Mouse (Mus musculus) embryonic facial prominence, embryonic 15.5 days (tissue): ENCODE measurements around the gene Vmn1r196. TPM values are rescaled to one million over a fixed set of nuclear protein-coding genes. Genes with fewer than 3 reads are reported as not detected.

Experiments used
- polyA plus RNA-seq: library from polyadenylated mRNA; unstranded; fragments of >200 nt; fragmentation: Nextera tagmentation; extraction: Ambion mirVana; gene quantifications from 2 replicates; pipeline ENCODE4 v1.2.1, GENCODE M21; 2015

The Vmn1r196 gene
- polyA plus RNA-seq, 1 experiment from 2014 or later, result 0.07 TPM

Other genes with a start within 250 kb of the Vmn1r196 start
- gene Hist1h4i, start 248.6 kb upstream of the Vmn1r196 start, polyA plus RNA-seq, result 17.5 and 20.6 TPM in 2 replicates
- 33.6 and 33.8 TPM in 2 replicates for gene Hist1h2ag, start 247.0 kb upstream of the Vmn1r196 start, polyA plus RNA-seq
- gene Hist1h2bj, start 246.7 kb upstream of the Vmn1r196 start, polyA plus RNA-seq, result 5.7 and 6.9 TPM in 2 replicates
- gene Vmn1r188, start 205.5 kb upstream of the Vmn1r196 start, polyA plus RNA-seq, result not detected in 2 replicates
- gene Vmn1r189, start 184.1 kb upstream of the Vmn1r196 start, polyA plus RNA-seq, result not detected in 2 replicates
- gene Vmn1r191, start 106.0 kb upstream of the Vmn1r196 start, polyA plus RNA-seq, result not detected in 2 replicates
- not detected in 2 replicates for gene Vmn1r192, start 98.8 kb upstream of the Vmn1r196 start, polyA plus RNA-seq
- not detected in 2 replicates for gene Vmn1r193, start 66.8 kb upstream of the Vmn1r196 start, polyA plus RNA-seq
- not detected in 2 replicates for gene Vmn1r194, start 45.7 kb upstream of the Vmn1r196 start, polyA plus RNA-seq
- not detected in 2 replicates for gene Vmn1r195, start 19.4 kb upstream of the Vmn1r196 start, polyA plus RNA-seq
- gene Vmn1r197, start 34.7 kb downstream of the Vmn1r196 start, polyA plus RNA-seq, result not detected in 2 replicates
- not detected in 2 replicates for gene Vmn1r198, start 60.4 kb downstream of the Vmn1r196 start, polyA plus RNA-seq
- gene Vmn1r199, start 89.9 kb downstream of the Vmn1r196 start, polyA plus RNA-seq, result 0.14 TPM in 1 of 2 replicates, not detected in the other
- not detected in 2 replicates for gene Vmn1r200, start 100.5 kb downstream of the Vmn1r196 start, polyA plus RNA-seq
- gene Vmn1r201, start 182.0 kb downstream of the Vmn1r196 start, polyA plus RNA-seq, result not detected in 2 replicates
- not detected in 2 replicates for gene Vmn1r202, start 215.5 kb downstream of the Vmn1r196 start, polyA plus RNA-seq
- gene Vmn1r203, start 228.2 kb downstream of the Vmn1r196 start, polyA plus RNA-seq, result 0.03 TPM in 1 of 2 replicates, not detected in the other